Mouse (Mus musculus) left cerebral cortex, postnatal 25 days (tissue): ENCODE measurements around the gene Arhgef19. TPM values are rescaled to one million over a fixed set of nuclear protein-coding genes. Genes with fewer than 3 reads are reported as not detected.
A peak's percentile ranks its signal among the peaks of the same experiment; 100 is the strongest.

Source experiments
- DNase-seq, 2 experiments: peaks; one replicate each; pipeline ENCODE4 v3.0.0; 2022; ENCODE audit warnings: low spot score in 2 of 2, mixed read lengths in 1 of 2
- intact Hi-C: fragments of 180-260 bp; cut with DNase I; formaldehyde crosslinking; loops from one replicate; pipeline ENCODE4 v1.15.1; 2025
- total RNA-seq, 2 experiments: library from RNA; stranded (reverse); gene quantifications; 2 replicates each; pipeline ENCODE4 v1.2.3; 2021

Gene Arhgef19
- total RNA-seq = 10 to 100 TPM; 15.1 to 16.3 TPM

DNA sequence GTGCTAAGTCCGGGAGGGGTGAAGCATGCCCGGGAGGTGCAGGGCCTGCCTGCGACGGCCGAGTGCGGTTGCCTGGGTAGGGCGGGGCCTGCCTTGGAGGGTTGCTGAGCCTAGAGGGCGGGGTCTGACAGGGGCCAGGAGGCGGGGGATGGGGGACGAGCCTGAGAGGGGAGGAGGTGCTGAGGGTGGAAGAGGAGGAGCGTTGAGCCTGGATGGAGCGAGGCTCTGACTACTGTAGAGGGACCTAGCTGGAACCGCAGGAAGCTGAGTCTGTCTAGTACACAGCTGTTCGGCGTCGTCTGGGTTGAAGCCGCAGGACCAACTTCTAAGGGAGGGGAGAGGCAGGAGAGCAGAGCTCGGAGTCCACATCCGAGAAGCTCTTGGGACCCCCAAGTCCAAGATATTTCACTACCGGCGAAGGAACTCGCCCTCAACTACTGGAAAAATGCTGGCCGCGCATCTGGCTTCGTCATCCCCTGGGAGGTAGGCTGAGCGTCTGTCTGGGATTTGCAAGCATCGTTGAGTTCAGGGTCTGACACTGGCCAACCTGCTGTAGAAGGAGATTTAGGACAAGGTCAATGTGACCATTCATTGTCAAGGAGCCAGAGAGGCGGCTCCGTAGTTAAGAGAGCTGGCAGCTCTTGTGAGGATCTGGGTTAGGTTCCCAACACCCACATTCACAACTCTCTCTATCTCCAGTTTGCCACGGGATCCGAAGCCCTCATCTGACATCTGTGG lies at the start of gene Arhgef19:
Gene Arhgef19 (plus strand): TSS at position 112 of the 738 bp plus-strand sequence.
- intact Hi-C loops = no loop called here
- peak; percentile 39 to 60 for DNase-seq

DNA sequence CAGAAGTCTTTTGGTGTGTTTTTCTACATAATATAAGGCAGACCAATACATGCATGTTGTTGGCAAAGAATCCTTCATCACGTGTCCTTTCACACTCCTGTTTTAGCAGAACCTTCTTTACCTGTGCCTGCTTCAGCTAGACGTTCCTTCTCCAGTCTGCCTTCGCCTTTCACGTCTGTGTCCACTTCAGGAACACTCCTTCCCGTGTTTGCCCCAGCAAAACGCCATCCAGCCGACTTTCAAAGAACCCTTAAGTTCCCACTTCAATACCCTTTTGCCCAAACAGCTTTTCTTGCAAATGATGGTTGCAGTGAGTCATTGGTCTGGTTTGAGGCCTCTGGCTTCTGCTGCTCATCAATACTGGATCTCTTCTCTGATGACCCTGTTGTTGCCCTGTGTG lies 48.0 kb upstream of the Arhgef19 start:
- intact Hi-C loops = no loop called here
- DNase-seq = no peak

DNA sequence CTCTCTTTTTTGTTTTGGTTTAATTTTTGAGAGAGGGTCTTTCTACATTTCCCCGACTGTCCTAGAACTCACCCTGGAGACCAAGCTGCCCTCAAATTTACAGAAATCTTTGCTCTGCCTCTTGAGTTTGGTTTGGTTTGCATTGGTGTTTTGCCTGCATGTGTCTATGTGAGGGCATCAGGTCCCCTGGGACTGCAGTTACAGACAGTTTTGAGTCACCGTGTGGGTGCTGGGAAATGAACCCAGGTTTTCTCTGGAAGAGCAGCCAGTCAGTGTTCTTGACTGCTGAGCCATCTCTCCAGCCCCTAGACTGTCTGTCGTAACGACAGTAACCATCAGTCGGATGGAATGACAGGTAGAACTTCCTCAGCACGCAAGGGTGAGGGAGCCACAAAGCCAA lies 44.7 kb upstream of the Arhgef19 start:
- intact Hi-C loops = no loop called here
- no peak for DNase-seq

DNA sequence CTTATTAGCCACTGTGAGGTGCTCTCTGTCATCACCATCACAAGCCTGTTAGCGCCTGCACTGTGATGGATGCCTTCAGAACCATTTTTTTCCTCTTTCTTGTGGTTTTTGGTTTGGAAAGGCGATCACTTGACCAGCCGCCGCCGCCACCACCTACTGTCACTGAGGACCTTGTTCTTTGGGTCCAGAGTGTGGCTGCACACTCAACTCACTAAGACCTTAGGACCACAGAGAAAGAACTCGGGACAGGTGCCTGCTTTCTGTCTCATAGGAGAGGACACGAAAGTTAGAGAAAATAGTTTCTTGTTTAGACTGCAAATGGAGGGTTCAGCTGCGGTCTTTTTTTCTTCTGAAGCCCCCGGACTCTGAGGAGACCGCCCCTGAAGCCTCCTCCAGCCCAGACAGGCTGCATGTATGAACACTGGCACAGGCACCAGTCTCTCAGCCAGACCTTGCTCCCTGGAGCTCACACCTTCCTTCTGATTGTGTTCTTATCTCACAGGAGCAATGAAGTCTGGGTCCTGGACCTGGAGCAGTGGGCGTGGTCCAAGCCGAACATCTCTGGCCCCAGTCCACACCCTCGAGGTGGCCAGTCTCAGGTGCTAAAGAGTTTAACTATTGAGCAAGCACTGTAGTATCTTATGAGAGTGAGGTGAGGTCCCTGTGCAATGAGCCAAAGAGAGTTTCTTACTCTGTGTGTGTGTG lies 42.2 kb upstream of the Arhgef19 start:
- intact Hi-C loops = no loop called here
- DNase-seq = no peak

DNA sequence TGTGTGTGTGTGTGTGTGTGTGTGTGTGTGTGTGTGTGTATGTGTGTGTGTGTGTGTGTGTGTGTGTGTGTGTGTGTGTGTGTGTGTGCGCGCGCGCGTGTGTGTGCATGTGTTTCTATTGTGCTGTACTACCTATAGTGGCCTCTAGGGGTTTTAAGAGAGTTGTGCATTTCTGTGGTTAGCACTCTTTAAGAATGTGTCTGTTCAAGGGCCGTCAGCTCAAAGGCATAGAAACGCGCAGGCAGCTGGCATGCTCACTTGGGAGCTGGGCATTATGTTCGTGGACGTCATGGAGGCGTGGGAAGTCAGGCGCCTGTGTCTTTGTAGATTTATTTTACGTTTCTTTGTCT lies 41.6 kb upstream of the Arhgef19 start:
- intact Hi-C loops = no loop called here
- DNase-seq = no peak

DNA sequence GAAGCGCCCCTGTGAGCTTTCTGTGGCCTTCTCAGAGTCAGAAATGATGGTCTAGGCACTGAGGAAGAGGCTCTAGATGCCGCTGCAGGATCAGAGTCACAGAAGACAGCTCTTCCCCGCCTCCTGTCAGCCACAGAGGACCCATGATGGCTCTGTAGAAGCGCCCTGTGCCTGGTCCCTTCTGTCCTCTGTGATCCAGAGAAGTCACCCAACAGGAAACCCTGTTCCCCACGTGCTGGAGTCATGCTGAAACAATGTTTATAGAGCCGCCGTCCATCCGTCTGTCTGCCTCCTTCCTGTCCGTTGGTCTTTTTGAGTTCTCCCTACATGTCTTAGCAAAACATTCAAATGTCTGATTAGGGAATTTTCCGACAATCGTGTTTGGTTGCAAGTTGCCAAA lies 38.4 kb upstream of the Arhgef19 start:
- intact Hi-C loops = loop anchor here (10.0 kb wide), 1 partner anchor 56 kb away; the partner anchor contains the start of gene Fbxo42
- DNase-seq = no peak

DNA sequence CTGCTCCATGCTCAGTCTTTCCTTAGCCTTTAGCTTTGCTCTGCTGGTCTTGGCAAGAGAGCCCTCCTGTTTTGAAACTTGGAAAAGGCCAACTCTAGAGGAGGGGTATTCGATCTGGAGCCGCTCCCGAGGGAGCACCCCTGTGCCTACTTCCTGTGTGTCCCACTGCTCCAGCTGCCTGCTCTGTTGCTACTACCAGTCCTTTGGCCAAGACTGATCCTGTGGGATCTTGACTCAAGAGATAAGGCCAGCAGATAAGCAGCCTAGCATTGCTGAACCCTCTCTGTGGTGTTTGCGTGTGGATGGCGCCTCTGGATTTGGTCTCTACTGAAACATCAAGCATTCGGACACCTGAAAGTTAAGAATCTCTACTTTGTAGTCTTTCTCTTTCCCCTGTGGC lies 37.1 kb upstream of the Arhgef19 start:
- intact Hi-C loops = loop anchor here (10.0 kb wide), 1 partner anchor 57 kb away; the partner anchor contains the start of gene Fbxo42
- DNase-seq = no peak

DNA sequence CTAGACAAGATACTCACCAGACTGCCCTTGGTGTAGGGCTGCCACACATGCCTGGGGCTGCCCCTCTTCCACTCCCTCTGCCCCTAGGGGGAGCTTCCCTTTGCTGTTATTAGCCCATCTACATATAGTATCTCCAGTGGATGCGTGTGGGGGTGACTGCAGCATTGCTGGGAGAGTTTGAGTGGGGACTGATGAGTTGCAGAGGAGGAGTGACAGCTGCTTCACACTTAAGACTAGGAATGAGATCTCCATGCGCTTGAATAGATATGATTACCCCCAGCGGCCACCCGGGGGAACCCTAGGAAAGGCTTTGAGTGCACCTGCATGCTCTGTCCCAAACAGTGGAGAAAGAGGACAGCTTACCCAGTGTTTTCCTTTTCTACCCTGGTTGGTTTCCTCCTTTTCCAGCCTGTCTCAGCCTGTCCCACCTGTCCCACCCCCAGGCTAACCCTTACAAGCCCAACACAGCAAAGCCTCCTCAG lies 34.7 kb upstream of the Arhgef19 start:
- DNase-seq = peak; percentile 26 to 67
- intact Hi-C loops = loop anchor here (2.0 to 10.0 kb wide), 2 partner anchors 60 to 156 kb away; partner anchors contain the start of gene Fbxo42

DNA sequence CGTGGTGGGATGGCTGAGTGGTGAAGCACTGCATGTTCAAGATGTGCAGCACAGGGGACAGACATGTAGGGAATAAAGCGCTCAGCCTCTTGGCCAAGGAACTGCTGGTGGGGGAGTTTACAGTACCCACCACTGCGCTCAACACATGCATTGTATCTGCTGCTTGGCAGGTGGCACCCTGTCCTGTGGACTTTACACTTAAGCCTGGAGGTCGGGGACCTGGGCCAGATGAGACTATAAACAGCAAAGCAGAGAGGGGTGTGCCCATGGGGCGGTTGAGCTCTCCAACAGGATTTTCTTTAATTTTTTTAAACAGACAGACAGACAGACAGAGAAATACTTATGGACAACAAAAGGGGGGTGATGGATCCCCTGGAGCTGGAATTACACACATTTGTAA lies 32.2 kb upstream of the Arhgef19 start:
- intact Hi-C loops = loop anchor here (10.0 kb wide), 1 partner anchor 62 kb away; the partner anchor contains the start of gene Fbxo42
- DNase-seq = no peak

DNA sequence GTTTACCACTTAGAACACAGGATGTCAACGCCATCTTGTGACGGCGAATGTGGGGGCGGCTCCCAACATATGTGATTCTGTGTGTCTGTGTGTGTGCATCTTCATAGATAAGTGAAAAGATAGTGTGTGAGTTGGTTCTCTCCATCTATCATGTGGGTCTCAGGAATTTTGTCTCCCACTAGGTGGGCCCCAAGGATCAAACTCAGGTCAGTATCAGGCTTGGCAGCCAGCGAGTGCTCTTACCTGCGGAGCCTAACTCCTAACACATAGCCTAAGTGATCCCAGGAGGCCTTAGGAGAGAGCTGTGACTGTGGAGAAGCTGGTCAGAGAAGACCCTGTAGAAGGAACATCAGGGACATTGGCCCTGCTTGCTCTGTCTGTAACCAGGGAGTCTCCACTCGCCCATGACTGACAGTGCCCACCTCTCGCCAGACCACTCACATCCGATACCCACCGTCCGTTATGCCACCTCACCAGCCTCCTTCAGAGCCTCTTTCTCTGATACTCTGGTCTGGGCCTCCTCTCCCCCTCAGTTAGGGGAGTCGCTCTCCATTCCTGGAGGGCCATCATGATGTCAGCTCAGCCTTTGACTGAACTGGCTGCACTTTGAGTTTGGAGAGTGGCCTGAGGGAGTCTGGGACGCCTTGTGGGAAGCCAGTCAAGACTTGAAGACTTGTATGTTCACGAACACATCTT lies 28.6 kb upstream of the Arhgef19 start:
- intact Hi-C loops = loop anchor here (5.0 kb wide), 1 partner anchor 57 kb away; no protein-coding TSS in a partner anchor
- DNase-seq = no peak

DNA sequence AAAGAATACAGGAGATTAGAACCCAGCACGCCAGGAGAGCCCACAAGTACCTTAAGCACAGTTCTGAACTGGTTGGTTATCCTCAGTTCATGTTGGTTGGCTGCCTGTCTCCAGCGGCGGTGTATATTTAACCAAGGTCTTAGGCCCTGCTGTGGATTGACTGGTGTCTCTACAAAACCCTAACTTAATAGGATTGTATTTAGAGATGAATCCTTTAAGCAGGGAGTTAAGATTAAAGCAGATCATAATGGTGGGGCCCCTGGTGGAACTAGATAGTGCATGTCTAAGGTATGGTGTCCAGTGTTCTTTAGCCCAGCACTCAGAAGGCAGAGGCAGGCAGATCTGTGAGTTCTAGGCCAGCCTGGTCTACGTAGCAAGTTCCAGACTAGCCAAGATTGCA lies 27.7 kb upstream of the Arhgef19 start:
- intact Hi-C loops = loop anchor here (5.0 kb wide), 1 partner anchor 56 kb away; no protein-coding TSS in a partner anchor
- DNase-seq = no peak

DNA sequence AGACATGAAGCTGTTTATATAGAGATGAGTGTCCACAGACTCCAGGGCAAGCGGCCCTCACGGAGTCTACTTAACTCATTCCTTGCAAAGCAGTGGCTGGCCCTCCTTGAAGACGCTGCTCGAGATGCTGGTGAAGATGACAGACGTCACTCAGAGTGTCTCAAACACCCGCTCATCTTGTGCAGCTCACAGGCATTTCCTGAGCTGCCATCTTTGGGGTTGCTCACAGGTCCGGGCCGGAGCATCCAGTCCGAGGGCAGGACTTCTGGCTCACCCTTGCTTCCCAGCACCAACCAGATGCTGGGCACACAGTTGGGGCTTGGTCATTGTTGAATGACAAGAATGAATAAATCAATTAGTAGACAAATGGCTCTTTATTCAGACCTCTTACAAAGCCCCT lies 26.4 kb upstream of the Arhgef19 start:
- intact Hi-C loops = loop anchor here (5.0 kb wide), 1 partner anchor 54 kb away; no protein-coding TSS in a partner anchor
- DNase-seq = no peak

DNA sequence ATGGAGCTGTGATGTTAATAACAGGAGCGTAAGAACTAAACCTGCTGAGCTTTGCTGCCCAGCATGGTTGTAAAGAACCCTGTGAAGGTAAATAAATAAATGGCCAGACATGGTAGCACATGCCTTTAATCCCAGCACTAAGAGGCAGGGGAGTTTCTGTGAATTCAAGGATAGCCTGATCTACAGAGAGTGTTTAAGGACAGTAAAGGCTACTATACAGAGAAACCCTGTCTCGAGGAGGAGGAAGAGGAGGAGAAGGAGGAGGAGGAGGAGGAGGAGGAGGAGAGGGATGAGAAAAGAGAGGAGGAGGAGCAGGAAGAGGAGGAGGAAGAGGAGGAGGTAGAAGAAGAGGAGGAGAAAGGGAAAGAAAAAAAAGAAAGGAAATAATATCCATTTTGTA lies 26.0 kb upstream of the Arhgef19 start:
- DNase-seq = no peak
- intact Hi-C loops = loop anchor here (5.0 kb wide), 1 partner anchor 54 kb away; no protein-coding TSS in a partner anchor

DNA sequence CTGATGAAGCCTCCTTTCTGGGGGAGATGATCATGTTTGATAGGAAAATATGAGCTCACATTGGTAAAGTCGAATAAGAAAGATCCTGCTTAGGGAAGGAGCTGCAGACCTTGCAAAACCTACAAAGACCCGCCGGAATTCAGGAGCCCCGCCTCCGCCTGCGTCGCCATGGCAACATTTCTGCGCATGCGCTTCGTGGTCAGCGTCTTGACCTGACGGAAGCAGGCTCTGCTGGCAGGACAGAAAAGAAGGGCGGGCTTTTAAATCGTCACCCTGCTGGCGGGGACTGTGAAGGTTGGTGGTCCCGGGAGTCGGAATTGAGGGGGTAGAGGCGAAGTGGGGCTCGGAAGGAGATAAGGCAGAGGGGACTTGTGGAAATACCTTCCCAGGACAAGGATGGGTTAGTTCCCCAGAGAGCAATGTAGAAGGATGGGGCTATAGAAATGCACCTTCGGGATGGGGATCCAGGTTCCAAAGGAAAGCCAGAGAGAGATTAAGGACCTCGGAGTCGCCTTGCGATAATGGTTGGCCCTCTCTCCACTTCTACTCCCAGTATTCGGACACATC lies 25.4 kb upstream of the Arhgef19 start, which contains the start of gene Rsg1:
Gene Rsg1 (plus strand): TSS at position 187 of the 567 bp plus-strand sequence.
- DNase-seq = peak; percentile 93 to 96
- intact Hi-C loops = loop anchor here (5.0 kb wide), 1 partner anchor 53 kb away; no protein-coding TSS in a partner anchor

DNA sequence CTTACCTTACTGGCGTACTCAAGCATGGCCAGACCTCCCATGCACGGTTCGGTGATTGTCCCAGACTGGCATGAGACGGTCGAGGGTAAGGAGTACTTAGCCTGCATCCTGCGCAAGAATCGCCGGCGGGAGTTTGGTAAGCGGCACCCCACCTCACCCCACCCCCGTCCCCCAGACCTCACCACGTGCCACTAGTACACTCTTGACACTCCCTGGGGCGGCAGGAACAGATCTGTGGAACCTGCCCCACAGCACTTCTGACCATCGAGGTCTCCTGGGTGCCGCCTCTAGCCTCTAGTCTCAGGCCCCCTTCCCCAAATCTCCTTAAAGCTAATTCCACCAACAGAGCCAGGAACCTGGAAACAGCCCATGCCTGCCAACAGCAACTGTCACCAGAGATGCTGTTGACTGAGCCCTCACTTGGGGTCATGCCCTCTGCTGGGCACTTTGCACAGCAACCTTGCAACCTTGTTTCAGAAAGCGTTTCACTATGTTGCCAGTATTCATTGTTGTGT lies 24.9 kb upstream of the Arhgef19 start:
- intact Hi-C loops = loop anchor here (5.0 kb wide), 1 partner anchor 53 kb away; no protein-coding TSS in a partner anchor
- DNase-seq = no peak

DNA sequence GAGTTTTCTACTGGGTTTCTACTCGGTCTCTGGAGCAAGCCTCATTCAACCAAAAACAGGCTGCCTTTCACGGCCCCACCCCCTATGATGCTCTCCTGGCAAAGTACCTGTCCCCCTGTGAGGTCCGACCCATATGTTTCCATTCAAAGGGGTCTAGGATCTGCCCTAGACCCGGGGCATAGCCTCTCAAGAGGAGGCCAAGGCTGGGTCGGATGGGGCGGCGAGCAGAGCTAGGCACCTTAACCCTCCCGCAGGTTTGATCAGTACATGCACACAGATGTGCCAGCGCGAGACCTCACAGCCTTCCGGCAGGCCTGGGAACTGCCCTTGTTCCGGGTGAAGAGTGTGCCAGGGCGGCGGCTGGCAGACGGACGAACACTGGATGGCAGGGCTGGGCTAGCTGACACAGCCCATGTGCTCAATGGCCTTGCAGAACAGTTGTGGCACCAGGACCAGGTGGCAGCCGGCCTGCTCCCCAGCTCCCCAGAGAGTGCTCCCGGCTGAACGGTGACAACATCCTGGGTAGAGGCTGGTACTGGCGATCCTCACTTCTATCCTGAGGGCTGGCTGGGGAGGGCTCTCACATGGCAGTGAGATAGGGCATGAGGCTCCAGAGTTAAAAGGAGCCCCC lies 19.6 kb upstream of the Arhgef19 start:
- intact Hi-C loops = no loop called here
- DNase-seq = no peak

DNA sequence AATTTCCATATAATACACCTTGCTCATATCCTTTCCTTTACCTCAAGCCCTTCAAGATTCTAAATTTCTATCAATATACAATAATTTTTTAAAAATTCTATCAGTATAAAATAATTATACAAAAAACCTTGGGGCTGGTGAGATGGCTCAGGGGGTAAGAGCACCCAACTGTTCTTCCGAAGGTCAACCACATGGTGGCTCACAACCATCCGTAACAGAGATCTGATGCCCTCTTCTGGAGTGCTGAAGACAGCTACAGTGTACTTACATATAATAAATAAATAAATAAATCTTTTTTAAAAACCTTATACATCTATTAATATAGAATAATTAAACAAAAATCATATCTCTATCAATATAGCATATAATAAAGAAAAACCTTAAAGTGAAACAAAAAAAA lies 17.5 kb upstream of the Arhgef19 start:
- intact Hi-C loops = no loop called here
- DNase-seq = no peak

DNA sequence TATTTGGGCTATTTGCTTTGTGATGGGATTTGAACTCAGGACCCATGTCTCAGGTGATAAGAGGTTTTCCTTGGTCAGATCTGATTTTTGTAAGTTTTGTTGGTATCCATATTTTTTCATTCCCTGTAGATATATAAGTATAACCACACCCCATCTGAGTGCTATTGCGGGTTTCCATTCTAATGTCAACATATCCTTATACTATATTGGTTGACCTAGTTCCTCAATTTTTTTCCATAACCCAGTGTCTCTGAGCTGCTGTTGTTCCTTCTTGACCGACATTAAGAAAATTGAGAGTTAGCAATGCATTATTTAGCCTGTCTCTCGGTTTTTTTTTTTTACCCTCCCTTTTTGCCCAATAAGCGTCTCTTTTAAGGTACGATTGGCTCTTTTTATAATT lies 16.5 kb upstream of the Arhgef19 start:
- DNase-seq = no peak
- intact Hi-C loops = no loop called here

DNA sequence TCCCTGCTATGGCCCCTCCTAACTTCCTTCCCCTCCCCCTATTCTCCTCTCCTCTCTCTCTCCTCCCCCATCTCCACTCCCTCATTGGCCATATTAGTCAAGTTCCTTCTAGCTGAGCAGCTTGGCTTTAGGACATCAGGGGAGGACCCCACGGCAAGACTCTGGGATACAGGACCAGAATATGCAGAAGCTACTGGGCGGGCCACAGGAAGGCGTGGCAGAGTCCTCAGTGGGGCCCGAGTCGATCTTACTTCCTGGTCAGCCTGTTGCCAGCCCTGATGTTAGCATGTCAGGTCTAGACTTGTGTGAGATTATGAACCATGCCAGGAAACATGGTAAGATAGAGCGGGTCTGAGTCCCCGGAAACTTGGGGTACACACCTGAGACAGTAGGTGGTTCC lies 10.6 kb upstream of the Arhgef19 start:
- no peak for DNase-seq
- intact Hi-C loops = no loop called here
